ENCODE assay signal across 8 mouse cellular contexts in the genomic region with DNA sequence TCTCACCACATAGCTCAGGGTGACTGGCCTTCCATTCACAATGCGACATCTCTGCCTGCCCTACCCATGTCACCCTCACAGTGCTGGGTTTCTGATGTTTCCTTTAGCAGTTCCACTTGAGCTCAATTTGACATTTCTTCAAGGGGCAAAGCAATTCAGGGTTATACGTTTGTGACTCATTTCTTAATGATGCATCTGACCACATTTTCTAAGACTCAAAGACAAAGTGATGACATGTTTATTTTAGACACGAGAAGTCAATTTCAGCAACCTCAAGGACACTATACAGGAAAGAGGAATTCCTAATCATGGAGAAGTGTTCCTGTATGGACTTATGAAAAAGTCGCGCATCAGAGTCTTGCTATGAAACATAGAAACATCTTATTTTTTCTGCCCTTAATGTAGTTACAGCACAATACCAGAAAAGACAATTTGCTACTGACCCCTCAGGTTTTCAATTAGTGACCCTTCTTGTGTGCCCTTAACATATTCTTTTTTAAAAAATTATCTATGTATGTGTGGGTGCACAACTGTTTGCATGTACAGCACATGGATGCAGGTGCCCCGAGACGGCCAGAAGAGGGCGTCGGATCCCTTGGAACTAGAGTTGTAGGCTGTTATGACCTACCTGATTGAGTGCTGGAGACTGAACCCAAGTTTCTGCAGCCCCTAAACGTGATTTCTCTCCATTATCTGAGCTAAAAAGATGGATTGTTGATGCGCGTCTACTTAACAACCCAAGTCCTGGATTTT. TPM values are rescaled to one million over a fixed set of nuclear protein-coding genes. Genes with fewer than 3 reads are reported as not detected.
DNase-seq lines count a peak whose midpoint lies in the region; ATAC-seq lines count a peak whose summit lies in the region.

No protein-coding gene starts in this region.

- H3K4me2 ChIP-seq in heart, embryonic 13.5 days = peak overlapping the region; percentile 73
- H3K4me2 ChIP-seq in limb, embryonic 11.5 days (ENCODE audit: low read depth, severe bottlenecking) = peak overlapping the region; percentile 65; the same call in 1 of the 2 replicates
- peak overlapping the region; percentile 75 for H3K4me2 ChIP-seq in midbrain, embryonic 14.5 days (ENCODE audit: low read length)

- WGBS in heart, embryonic 13.5 days = 35% methylated on average over 12 of the region's 12 CpGs
- WGBS in limb, embryonic 11.5 days = 46% methylated on average over 12 of the region's 12 CpGs
- WGBS in midbrain, embryonic 14.5 days = 45% methylated on average over 12 of the region's 12 CpGs

- peaks cover 3% of the 10 kb centered on the region for H3K36me3 ChIP-seq in erythroblast, embryonic 14.5 days (ENCODE audit: control insufficient read depth)
- H3K36me3 ChIP-seq in heart, embryonic 13.5 days = no peaks in the 10 kb centered on the region
- no peaks in the 10 kb centered on the region for H3K36me3 ChIP-seq in limb, embryonic 11.5 days (ENCODE audit: control insufficient read depth, insufficient read depth, low read length)
- H3K36me3 ChIP-seq in midbrain, embryonic 14.5 days (ENCODE audit: control insufficient read depth, insufficient read depth, low read length) = no peaks in the 10 kb centered on the region

- no peak for ATAC-seq in erythroblast, adult 5-6 weeks (replicated peaks; ENCODE audit: low FRiP score, poor library complexity, severe bottlenecking)
- ATAC-seq in heart, embryonic 13.5 days (ENCODE audit: extremely low read depth, insufficient number of reproducible peaks, low FRiP score, low TSS enrichment) = no peak
- peak; percentile 51 for ATAC-seq in limb, embryonic 11.5 days (ENCODE audit: insufficient number of reproducible peaks, low FRiP score, low TSS enrichment, low read depth)
- 0 out of 2 replicates have a peak, but pooled peaks have one; percentile 13 for ATAC-seq in midbrain, embryonic 14.5 days (ENCODE audit: low FRiP score, low TSS enrichment)

- H3K4me3 ChIP-seq in erythroblast, embryonic 14.5 days (replicated peaks) = peak overlapping the region; percentile 76
- H3K4me3 ChIP-seq in heart, embryonic 13.5 days = peak overlapping the region; percentile 59
- H3K4me3 ChIP-seq in limb, embryonic 11.5 days (ENCODE audit: low read depth, low read length) = peak overlapping the region; percentile 65
- peak overlapping the region; percentile 64 for H3K4me3 ChIP-seq in midbrain, embryonic 14.5 days (replicated peaks; ENCODE audit: low read depth, low read length)

- H3K27ac ChIP-seq in heart, embryonic 13.5 days (replicated peaks) = no peak overlapping the region
- H3K27ac ChIP-seq in limb, embryonic 11.5 days (replicated peaks; ENCODE audit: low read depth, low read length) = no peak overlapping the region
- peak overlapping the region; percentile 32; the same call in 1 of the 2 replicates for H3K27ac ChIP-seq in midbrain, embryonic 14.5 days (replicated peaks; ENCODE audit: low read depth, low read length)

- no peaks in the 10 kb centered on the region for H3K9me3 ChIP-seq in erythroblast, embryonic 14.5 days (ENCODE audit: control insufficient read depth, low read length)
- no peaks in the 10 kb centered on the region for H3K9me3 ChIP-seq in heart, embryonic 13.5 days
- H3K9me3 ChIP-seq in limb, embryonic 11.5 days (ENCODE audit: control insufficient read depth, low read length) = no peaks in the 10 kb centered on the region
- no peaks in the 10 kb centered on the region for H3K9me3 ChIP-seq in midbrain, embryonic 14.5 days (ENCODE audit: control insufficient read depth, low read length)

- 0 out of 2 replicates have a peak overlapping the region, but pooled peaks have one; percentile 79 for H3K9ac ChIP-seq in heart, embryonic 13.5 days
- H3K9ac ChIP-seq in limb, embryonic 11.5 days (ENCODE audit: low read length) = no peak overlapping the region
- no peak overlapping the region for H3K9ac ChIP-seq in midbrain, embryonic 14.5 days (replicated peaks; ENCODE audit: low read length)

- peak; percentile 7 for DNase-seq in urinary bladder, postnatal 25 days (ENCODE audit: low spot score)
- DNase-seq in urinary bladder, adult 18-20 months (ENCODE audit: low spot score in 2 of 2) = no peak
- no peak for DNase-seq in limb, embryonic 11.5 days (ENCODE audit: low spot score)
- no peak for DNase-seq in midbrain, embryonic 14.5 days
- DNase-seq in retina, embryonic 14.5 days (ENCODE audit: low spot score) = no peak

- H3K27me3 ChIP-seq in erythroblast, embryonic 14.5 days (ENCODE audit: control insufficient read depth) = 0 out of 2 replicates have a peak, but pooled peaks cover 2% of the 10 kb centered on the region
- H3K27me3 ChIP-seq in heart, embryonic 13.5 days (replicated peaks) = no peaks in the 10 kb centered on the region
- H3K27me3 ChIP-seq in limb, embryonic 11.5 days (ENCODE audit: control insufficient read depth, insufficient read depth, low read length) = no peaks in the 10 kb centered on the region
- H3K27me3 ChIP-seq in midbrain, embryonic 14.5 days (ENCODE audit: control insufficient read depth, insufficient read depth, low read length) = no peaks in the 10 kb centered on the region

- H3K4me1 ChIP-seq in erythroblast, embryonic 14.5 days (ENCODE audit: control insufficient read depth) = peaks cover 28% of the 10 kb centered on the region
- peaks cover 14% of the 10 kb centered on the region for H3K4me1 ChIP-seq in heart, embryonic 13.5 days
- peaks cover 7% of the 10 kb centered on the region; the same call in 1 of the 2 replicates for H3K4me1 ChIP-seq in limb, embryonic 11.5 days (ENCODE audit: control insufficient read depth, insufficient read depth, low read length)
- H3K4me1 ChIP-seq in midbrain, embryonic 14.5 days (ENCODE audit: control insufficient read depth, insufficient read depth, low read length) = peaks cover 6% of the 10 kb centered on the region; the same call in 1 of the 2 replicates

RNA-seq across cellular contexts. Expression of a gene that starts 0.5 kb away (rescaled TPM):
- polyA plus RNA-seq in erythroblast, embryonic 14.5 days (2012) = 0.02 and 0.03 TPM in 2 replicates
- total RNA-seq in erythroblast, adult 5-6 weeks (2015; ENCODE audit: low replicate concordance) = 3.3 and 7.9 TPM in 2 replicates
- 3.3 and 10.1 TPM in 2 replicates for total RNA-seq in erythroblast, adult 5-6 weeks (2017; ENCODE audit: low replicate concordance)
- 20.2 and 22.5 TPM in 2 replicates for polyA plus RNA-seq in heart, embryonic 13.5 days (2015; fragmentation: Nextera tagmentation; extraction: Ambion mirVana)
- polyA plus RNA-seq in limb, embryonic 11.5 days (2014; fragmentation: Nextera tagmentation; extraction: Ambion mirVana) = 13.2 and 14.8 TPM in 2 replicates
- polyA plus RNA-seq in midbrain, embryonic 14.5 days (2014; fragmentation: Nextera tagmentation; extraction: Ambion mirVana) = 7.3 and 7.5 TPM in 2 replicates

RNA-seq across cellular contexts. Expression of a gene that starts 4.3 kb away (rescaled TPM):
- polyA plus RNA-seq in erythroblast, embryonic 14.5 days (2012) = 3.6 and 4.7 TPM in 2 replicates
- total RNA-seq in erythroblast, adult 5-6 weeks (2015; ENCODE audit: low replicate concordance) = 1.5 and 13.6 TPM in 2 replicates
- total RNA-seq in erythroblast, adult 5-6 weeks (2017; ENCODE audit: low replicate concordance) = 5.6 and 5.8 TPM in 2 replicates
- 52.9 and 59.4 TPM in 2 replicates for polyA plus RNA-seq in heart, embryonic 13.5 days (2015; fragmentation: Nextera tagmentation; extraction: Ambion mirVana)
- polyA plus RNA-seq in limb, embryonic 11.5 days (2014; fragmentation: Nextera tagmentation; extraction: Ambion mirVana) = 99.6 and 104 TPM in 2 replicates
- 120 and 126 TPM in 2 replicates for polyA plus RNA-seq in midbrain, embryonic 14.5 days (2014; fragmentation: Nextera tagmentation; extraction: Ambion mirVana)

RNA-seq across cellular contexts. Expression of a gene that starts 50.4 kb away (rescaled TPM):
- polyA plus RNA-seq in erythroblast, embryonic 14.5 days (2012) = 0.01 TPM in 1 of 2 replicates, not detected in the other
- total RNA-seq in erythroblast, adult 5-6 weeks (2015; ENCODE audit: low replicate concordance) = 1.5 and 8.8 TPM in 2 replicates
- total RNA-seq in erythroblast, adult 5-6 weeks (2017; ENCODE audit: low replicate concordance) = 14.0 and 19.0 TPM in 2 replicates
- 29.9 and 31.7 TPM in 2 replicates for polyA plus RNA-seq in heart, embryonic 13.5 days (2015; fragmentation: Nextera tagmentation; extraction: Ambion mirVana)
- polyA plus RNA-seq in limb, embryonic 11.5 days (2014; fragmentation: Nextera tagmentation; extraction: Ambion mirVana) = 0.37 and 0.79 TPM in 2 replicates
- polyA plus RNA-seq in midbrain, embryonic 14.5 days (2014; fragmentation: Nextera tagmentation; extraction: Ambion mirVana) = 0.34 and 0.49 TPM in 2 replicates

Comparison
In these comparisons a context has a peak if more than half of its experiments do, and no peak if none do; other contexts are left out.
1. ATAC-seq: peak in limb, embryonic 11.5 days (single experiment) and midbrain, embryonic 14.5 days (single experiment); none in erythroblast, adult 5-6 weeks (single experiment) and heart, embryonic 13.5 days (single experiment).
2. RNA of a gene that starts 50.4 kb away (polyA plus RNA-seq): 29.9 to 31.7 TPM in heart, embryonic 13.5 days; 0.37 to 0.79 TPM in limb, embryonic 11.5 days, 0.34 to 0.49 TPM in midbrain, embryonic 14.5 days and 0.01 TPM in erythroblast, embryonic 14.5 days; every median in the first group is over 10 times any median in the second.
3. Peak in every context shown above with its lines, with median percentiles within 50 percentile points of each other: H3K4me3 ChIP-seq and H3K4me2 ChIP-seq.